Mouse (Mus musculus) bone marrow, adult 2 months (tissue): Measurements from ENCODE around the gene Gm10337. TPM values are rescaled to one million over a fixed set of nuclear protein-coding genes. Genes with fewer than 3 reads are reported as not detected.

ENCODE experiments used
- H3K27ac ChIP-seq: fragments of 200-500 bp; 2 replicates; pipeline ENCODE4 v1.5.1; 2012; ENCODE audit warnings: low read depth, mild to moderate bottlenecking, control low read depth, inconsistent platforms, low read length; ENCODE audit not compliant: control insufficient read depth, poor library complexity, insufficient read depth
- H3K4me1 ChIP-seq: fragments of 200-500 bp; 2 replicates; pipeline ENCODE4 v1.6.1; 2011; ENCODE audit warnings: low read length; ENCODE audit not compliant: control insufficient read depth, insufficient read depth
- H3K4me3 ChIP-seq: fragments of 200-500 bp; replicated peaks from 2 replicates; pipeline ENCODE3; 2011; ENCODE audit warnings: mild to moderate bottlenecking, low read depth, low read length, control low read depth; ENCODE audit not compliant: control insufficient read depth
- CTCF ChIP-seq: fragments of 200-500 bp; IDR thresholded peaks from 2 replicates; pipeline ENCODE4 v1.5.1; 2011; ENCODE audit warnings: low read length, control low read depth; ENCODE audit not compliant: control insufficient read depth, insufficient read depth
- POLR2A ChIP-seq: fragments of 200-500 bp; IDR thresholded peaks from 2 replicates; pipeline ENCODE4 v1.6.1; 2011; ENCODE audit warnings: low read depth, mild to moderate bottlenecking, control low read depth, low read length, borderline replicate concordance; ENCODE audit not compliant: control insufficient read depth
- WGBS: fragments of 180-500 bp; shearing (Covaris S2); methylation state at CpG from one replicate; pipeline ENCODE4 v1.1.7; 2018; 5-methylcytosine and 5-hydroxymethylcytosine counted together
- polyA plus RNA-seq: library from polyadenylated mRNA; stranded (reverse); fragments of >200 nt; gene quantifications from 2 replicates; pipeline ENCODE4 v1.2.4, GENCODE M21; 2011; ENCODE audit warnings: low replicate concordance; ENCODE audit not compliant: missing spikeins, insufficient read depth, insufficient read length

Gm10337 gene
- polyA plus RNA-seq, 1 experiment = not detected

GRCm38 (mm10) chr15:102516293-102516692 is 12.8 kb downstream of the Gm10337 start:
- TF ChIP-seq POLR2A (no peak), CTCF (no peak)
- H3K4me1 ChIP-seq = no peaks in the 10 kb centered on the region; the same call in 1 of the 2 replicates
- H3K4me3 ChIP-seq = peak overlapping the region; percentile 63
- H3K27ac ChIP-seq = no peak overlapping the region
- WGBS = 9% methylated on average over 12 of the region's 12 CpGs

DNA sequence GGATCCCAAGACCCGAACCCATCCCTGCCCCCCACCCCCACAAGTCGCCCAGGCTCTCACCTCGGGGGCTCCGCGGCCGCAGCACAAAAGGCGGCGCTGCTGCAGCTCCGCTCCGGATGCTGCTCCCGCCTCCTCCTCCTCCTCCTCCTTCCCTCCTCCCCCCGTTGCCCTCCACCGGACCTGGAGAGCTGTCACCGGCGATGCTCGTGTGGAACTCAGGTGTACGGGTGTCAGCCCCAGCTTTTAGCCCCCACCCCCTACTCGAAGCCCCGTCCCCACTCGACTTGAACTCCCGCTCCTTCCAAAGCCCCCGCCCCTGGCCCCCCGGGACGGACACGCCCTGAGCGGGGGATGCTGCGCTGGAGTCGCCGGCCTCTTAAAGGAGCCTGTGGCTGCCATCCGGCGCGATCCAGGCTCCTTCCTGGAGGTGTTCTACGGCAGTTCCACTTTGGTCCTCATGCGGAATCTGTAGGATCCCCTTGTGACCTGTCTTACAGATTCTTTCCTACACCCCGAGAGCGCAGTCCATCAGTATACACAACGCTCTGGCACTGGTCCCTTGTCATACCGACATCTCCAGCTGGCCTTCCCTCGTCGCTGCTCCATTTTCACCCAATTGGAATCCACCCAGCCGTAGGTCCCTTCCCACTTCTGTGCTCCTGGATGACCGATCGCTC is 13.3 kb downstream of the Gm10337 start, which contains the start of gene Map3k12:
Gene Map3k12, minus strand, starts transcription at position 337 of the 677 bp plus-strand sequence.
- Histone ChIP-seq H3K4me3 (peak within 1 kb of the TSS; percentile 78), H3K4me1 (no peaks in the 10 kb centered on the region; the same call in 1 of the 2 replicates), H3K27ac (no peak within 1 kb of the TSS)
- no peak for TF ChIP-seq CTCF
- no peak for TF ChIP-seq POLR2A
- WGBS = under 1% methylated on average over 43 of the region's 43 CpGs

GRCm38 (mm10) chr15:102517631-102517975 is 14.1 kb downstream of the Gm10337 start:
- H3K4me3 ChIP-seq = peak overlapping the region; percentile 78
- no peak for TF ChIP-seq POLR2A
- TF ChIP-seq CTCF = no peak
- no peaks in the 10 kb centered on the region; the same call in 1 of the 2 replicates for H3K4me1 ChIP-seq
- H3K27ac ChIP-seq = no peak overlapping the region
- 0% methylated on average over 10 of the region's 10 CpGs for WGBS

- WGBS = under 1% methylated on average over 60 of the region's 60 CpGs
- peak within 1 kb of the TSS; percentile 80 for H3K4me3 ChIP-seq
- H3K4me1 ChIP-seq = no peaks in the 10 kb centered on the region; the same call in 1 of the 2 replicates
- peak within 1 kb of the TSS; percentile 94 for H3K27ac ChIP-seq
- peak; percentile 75; the same call in 1 of the 2 replicates for TF ChIP-seq POLR2A
- TF ChIP-seq CTCF = peak; percentile 10; the same call in 1 of the 2 replicates
These were observed 14.7 kb downstream of the Gm10337 start, which contains the start of gene Tarbp2 for GRCm38 (mm10) chr15:102517976-102518858. TSS of gene Tarbp2 (plus strand) at chr15:102518192.

- peak overlapping the region; percentile 94 for H3K27ac ChIP-seq
- TF ChIP-seq POLR2A (no peak), CTCF (no peak)
- H3K4me1 ChIP-seq = no peaks in the 10 kb centered on the region; the same call in 1 of the 2 replicates
- peak overlapping the region; percentile 80 for H3K4me3 ChIP-seq
- under 1% methylated on average over 9 of the region's 9 CpGs for WGBS
These were observed 15.3 kb downstream of the Gm10337 start for GRCm38 (mm10) chr15:102518859-102519201.

DNA sequence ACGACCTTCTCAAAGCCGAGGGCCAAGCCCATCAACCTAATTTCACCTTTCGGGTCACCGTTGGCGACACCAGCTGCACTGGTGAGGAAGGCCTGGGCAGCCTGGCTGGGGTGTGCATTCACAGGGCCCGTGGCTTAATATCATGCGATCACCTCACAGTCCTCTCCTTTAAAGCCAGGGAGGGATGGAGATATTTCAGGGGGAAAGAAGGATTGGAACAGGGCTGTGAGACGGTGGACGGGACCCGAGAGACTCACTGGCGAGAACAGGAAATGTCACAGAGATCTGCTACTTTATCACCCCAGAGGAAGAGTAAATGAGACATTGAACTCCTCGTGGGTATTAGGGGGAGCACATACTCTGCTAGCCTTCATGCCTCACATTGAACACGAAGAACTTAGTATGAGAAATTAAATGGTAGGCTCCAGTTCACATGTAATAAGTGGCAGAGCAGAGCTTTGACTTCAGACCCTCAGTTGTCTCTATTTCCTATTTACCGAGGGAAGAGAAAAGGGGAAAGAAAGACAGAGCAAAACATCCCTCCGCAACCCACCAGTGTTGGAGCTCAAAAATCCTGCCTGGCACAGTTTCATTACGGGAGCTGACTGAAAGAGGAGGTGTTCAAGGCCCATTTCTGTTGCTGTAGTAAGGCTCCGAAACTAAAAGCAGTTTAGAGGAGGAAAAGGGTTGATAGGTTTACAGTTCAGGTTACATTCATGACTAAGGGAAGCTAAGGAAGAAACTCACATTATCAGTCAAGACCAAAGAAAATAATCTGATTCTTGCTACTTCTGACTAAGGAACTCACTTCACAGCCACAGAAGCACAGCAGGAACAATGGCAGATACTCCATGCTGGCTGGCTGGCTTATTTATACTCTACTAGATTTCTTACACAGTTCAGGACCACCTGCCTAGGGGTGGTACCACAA is 16.0 kb downstream of the Gm10337 start:
- H3K27ac ChIP-seq = peak overlapping the region; percentile 94; the same call in 1 of the 2 replicates
- 15% methylated on average over 17 of the region's 17 CpGs for WGBS
- peak overlapping the region; percentile 80 for H3K4me3 ChIP-seq
- no peak for TF ChIP-seq CTCF
- TF ChIP-seq POLR2A = no peak
- no peaks in the 10 kb centered on the region; the same call in 1 of the 2 replicates for H3K4me1 ChIP-seq

DNA sequence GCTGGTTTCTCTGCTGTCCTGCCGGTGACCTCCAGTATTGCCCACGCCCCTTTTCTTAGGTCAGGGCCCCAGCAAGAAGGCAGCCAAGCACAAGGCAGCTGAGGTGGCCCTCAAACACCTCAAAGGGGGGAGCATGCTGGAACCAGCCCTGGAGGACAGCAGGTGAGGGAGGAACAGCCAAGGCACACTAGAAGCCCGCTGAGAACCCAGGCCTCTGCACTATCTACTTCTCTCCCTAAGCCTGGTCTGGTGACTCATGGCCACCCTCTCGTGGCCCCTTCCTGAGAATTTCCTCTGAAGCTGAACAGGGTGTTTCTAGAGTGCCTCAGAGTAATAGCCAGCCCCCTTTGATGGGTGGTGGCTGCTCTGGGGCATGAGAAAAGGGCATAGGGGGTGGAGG is 16.9 kb downstream of the Gm10337 start:
- Histone ChIP-seq H3K27ac (no peak overlapping the region), H3K4me1 (no peaks in the 10 kb centered on the region; the same call in 1 of the 2 replicates), H3K4me3 (no peak overlapping the region)
- WGBS = 28% methylated on average over 4 of the region's 4 CpGs
- no peak for TF ChIP-seq POLR2A
- no peak for TF ChIP-seq CTCF

DNA sequence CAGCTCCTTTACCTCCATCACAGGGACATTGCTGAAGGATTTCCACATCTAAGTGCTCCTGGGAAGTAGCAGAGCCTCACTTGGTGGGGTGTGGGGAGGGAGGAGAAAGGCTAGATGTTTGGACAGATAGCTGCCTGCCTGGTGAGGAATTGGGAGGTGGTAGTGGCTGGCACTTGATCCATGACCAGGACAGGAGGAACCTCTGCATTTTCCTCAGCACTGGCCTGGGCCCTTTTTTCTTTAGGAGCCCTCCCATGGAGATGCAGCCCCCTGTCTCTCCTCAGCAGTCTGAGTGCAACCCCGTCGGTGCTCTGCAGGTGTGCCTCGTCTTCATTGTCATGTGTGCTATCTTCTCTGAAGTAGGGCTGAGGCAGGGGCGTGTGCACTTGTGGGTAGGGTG is 18.0 kb downstream of the Gm10337 start:
- H3K4me3 ChIP-seq = no peak overlapping the region
- no peak for TF ChIP-seq CTCF
- TF ChIP-seq POLR2A = no peak
- WGBS = 76% methylated on average over 4 of the region's 4 CpGs
- H3K27ac ChIP-seq = no peak overlapping the region
- H3K4me1 ChIP-seq = no peaks in the 10 kb centered on the region
